Mouse (Mus musculus) embryonic facial prominence, embryonic 13.5 days (tissue): ENCODE data around the gene Nat9. TPM values are rescaled to one million over a fixed set of nuclear protein-coding genes. Genes with fewer than 3 reads are reported as not detected.
A peak's percentile ranks its signal among the peaks of the same experiment; 100 is the strongest.

Experiments used
- ATAC-seq: fragments of 200-750 bp; cut with Nextera tagmentation; 2 replicates; pipeline ENCODE4 v1.8.0; 2017; ENCODE audit warnings: low read depth; ENCODE audit not compliant: insufficient number of reproducible peaks, insufficient read depth, low FRiP score, low TSS enrichment
- H3K27ac ChIP-seq: fragments of 300-500 bp; sonication (generic); 2 replicates; pipeline ENCODE4 v1.5.1; 2015; ENCODE audit warnings: moderate library complexity, mild to moderate bottlenecking, inconsistent platforms
- H3K27me3 ChIP-seq: fragments of 300-500 bp; sonication (generic); 2 replicates; pipeline ENCODE4 v1.6.1; 2015; ENCODE audit warnings: mild to moderate bottlenecking, inconsistent platforms
- H3K36me3 ChIP-seq: fragments of 300-500 bp; sonication (generic); 2 replicates; pipeline ENCODE4 v1.6.1; 2015; ENCODE audit warnings: mild to moderate bottlenecking, inconsistent platforms
- H3K4me1 ChIP-seq: fragments of 300-500 bp; sonication (generic); 2 replicates; pipeline ENCODE4 v1.6.1; 2015; ENCODE audit warnings: inconsistent platforms
- H3K4me2 ChIP-seq: fragments of 300-500 bp; sonication (generic); 2 replicates; pipeline ENCODE4 v1.6.1; 2015; ENCODE audit warnings: moderate library complexity, mild to moderate bottlenecking, inconsistent platforms
- H3K4me3 ChIP-seq: fragments of 300-500 bp; sonication (generic); 2 replicates; pipeline ENCODE4 v1.5.1; 2015; ENCODE audit warnings: mild to moderate bottlenecking, inconsistent platforms
- H3K9ac ChIP-seq: fragments of 300-500 bp; sonication (generic); 2 replicates; pipeline ENCODE4 v1.6.1; 2015; ENCODE audit warnings: mild to moderate bottlenecking, inconsistent platforms
- H3K9me3 ChIP-seq: fragments of 300-500 bp; sonication (generic); 2 replicates; pipeline ENCODE4 v1.6.1; 2016; ENCODE audit warnings: inconsistent platforms
- WGBS: fragments of 180-500 bp; shearing (Covaris S2); methylation state at CpG from one replicate; pipeline ENCODE4 v1.1.7; 2015; ENCODE audit warnings: mixed read lengths; 5-methylcytosine and 5-hydroxymethylcytosine counted together
- polyA plus RNA-seq: library from polyadenylated mRNA; unstranded; fragments of >200 nt; fragmentation: Nextera tagmentation; extraction: Ambion mirVana; gene quantifications from 2 replicates; pipeline ENCODE4 v1.2.1, GENCODE M21; 2015

Gene Nat9
- polyA plus RNA-seq, 1 experiment from 2014 or later = 23.9 TPM

DNA sequence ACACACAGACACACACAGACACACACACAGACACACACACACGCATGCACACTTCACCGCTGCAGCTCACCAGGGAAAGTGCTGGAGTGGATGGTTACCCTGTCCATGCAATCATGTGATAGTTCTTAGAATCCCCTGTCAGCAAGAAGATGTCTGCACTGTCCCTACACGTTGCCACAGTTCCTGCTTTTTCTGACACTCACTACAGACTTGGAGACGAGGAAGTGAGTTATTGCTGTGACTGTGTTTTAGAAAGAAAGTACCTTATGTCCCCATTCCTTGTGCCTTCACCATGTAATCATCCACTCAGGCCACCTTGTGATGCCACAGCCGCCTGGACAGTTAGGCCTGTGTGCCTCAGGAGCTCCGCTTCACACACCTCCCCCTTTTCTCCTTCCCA lies 1.6 kb upstream of the Nat9 start:
- no peak overlapping the region for H3K4me3 ChIP-seq
- H3K4me1 ChIP-seq = peaks cover 18% of the 10 kb centered on the region
- no peak overlapping the region for H3K9ac ChIP-seq
- peaks cover 13% of the 10 kb centered on the region for H3K36me3 ChIP-seq
- WGBS = 90% methylated on average over 6 of the region's 6 CpGs
- no peaks in the 10 kb centered on the region; the same call in 1 of the 2 replicates for H3K27me3 ChIP-seq
- no peak overlapping the region for H3K4me2 ChIP-seq
- ATAC-seq = no peak
- H3K27ac ChIP-seq = no peak overlapping the region
- no peaks in the 10 kb centered on the region for H3K9me3 ChIP-seq

DNA sequence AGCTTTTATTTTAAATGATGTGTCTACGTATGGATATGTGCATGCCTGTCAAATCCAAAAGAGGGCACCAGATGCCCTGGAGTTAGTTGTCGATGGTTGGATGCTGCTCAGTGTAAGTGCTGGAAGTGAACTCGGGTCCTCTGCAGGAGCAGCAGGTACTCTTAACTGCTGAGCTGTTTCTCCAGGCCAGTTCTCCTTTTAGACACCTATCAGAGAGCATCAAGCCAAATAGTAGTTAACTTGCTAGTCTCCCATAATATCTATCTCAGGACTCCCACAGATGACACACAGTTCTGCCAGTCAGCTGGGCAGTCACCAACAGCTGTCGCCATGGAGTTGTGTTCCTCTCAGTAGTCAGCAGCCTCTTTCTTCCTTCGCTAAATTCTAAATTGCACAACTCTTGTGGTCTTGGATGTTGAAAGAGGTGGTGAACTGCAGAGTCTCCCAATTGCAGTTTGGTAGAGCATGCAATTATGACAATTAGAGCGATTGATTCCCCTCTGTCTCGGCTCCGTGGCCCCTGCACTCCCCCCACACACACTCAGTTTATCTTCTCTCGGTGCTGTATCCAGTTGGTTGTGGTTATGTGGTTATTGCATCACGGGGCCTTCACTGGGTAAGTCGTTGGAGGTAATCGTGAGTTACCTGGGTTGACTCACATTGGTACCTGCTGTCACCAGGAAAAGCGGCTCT lies 1.0 kb upstream of the Nat9 start:
- Histone ChIP-seq H3K36me3 (peaks cover 13% of the 10 kb centered on the region), H3K9ac (no peak overlapping the region), H3K27me3 (no peaks in the 10 kb centered on the region; the same call in 1 of the 2 replicates), H3K4me2 (peak overlapping the region; percentile 92; the same call in 1 of the 2 replicates), H3K27ac (no peak overlapping the region), H3K4me3 (no peak overlapping the region), H3K4me1 (peaks cover 18% of the 10 kb centered on the region), H3K9me3 (no peaks in the 10 kb centered on the region)
- no peak for ATAC-seq
- WGBS = 85% methylated on average over 13 of the region's 13 CpGs

DNA sequence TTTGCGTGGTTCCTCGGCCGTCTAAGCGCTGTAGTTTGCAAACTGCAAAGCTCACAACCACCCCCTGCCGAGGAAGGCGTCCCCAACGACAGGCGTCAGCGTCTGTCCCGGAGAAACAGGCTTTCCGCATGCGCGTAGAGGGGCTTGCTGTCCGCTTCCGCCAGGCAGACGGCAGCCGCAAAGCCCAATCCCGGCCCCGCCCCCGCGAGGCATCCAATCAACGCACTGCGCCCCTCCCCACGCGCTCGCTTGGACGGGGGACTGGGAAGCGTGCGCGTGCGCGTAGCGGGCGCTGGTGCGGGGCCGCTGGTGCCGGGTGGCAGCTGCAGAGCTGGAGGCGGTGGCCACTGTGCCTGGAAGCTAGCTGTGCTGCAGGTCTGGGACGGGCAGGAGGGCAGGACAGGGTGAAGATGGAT lies 427 bp downstream of the Nat9 start, which contains the start of gene Tmem104:
TSS of gene Tmem104 (plus strand) at position 264 of the 416 bp plus-strand sequence.
- Histone ChIP-seq H3K27ac (peak within 1 kb of the TSS; percentile 48; the same call in 1 of the 2 replicates), H3K9ac (peak within 1 kb of the TSS; percentile 80), H3K27me3 (no peaks in the 10 kb centered on the region; the same call in 1 of the 2 replicates), H3K9me3 (no peaks in the 10 kb centered on the region), H3K36me3 (peaks cover 13% of the 10 kb centered on the region), H3K4me3 (peak within 1 kb of the TSS; percentile 62), H3K4me2 (peak within 1 kb of the TSS; percentile 92), H3K4me1 (peaks cover 17% of the 10 kb centered on the region)
- WGBS = under 1% methylated on average over 39 of the region's 39 CpGs
- ATAC-seq = peak; percentile 87

DNA sequence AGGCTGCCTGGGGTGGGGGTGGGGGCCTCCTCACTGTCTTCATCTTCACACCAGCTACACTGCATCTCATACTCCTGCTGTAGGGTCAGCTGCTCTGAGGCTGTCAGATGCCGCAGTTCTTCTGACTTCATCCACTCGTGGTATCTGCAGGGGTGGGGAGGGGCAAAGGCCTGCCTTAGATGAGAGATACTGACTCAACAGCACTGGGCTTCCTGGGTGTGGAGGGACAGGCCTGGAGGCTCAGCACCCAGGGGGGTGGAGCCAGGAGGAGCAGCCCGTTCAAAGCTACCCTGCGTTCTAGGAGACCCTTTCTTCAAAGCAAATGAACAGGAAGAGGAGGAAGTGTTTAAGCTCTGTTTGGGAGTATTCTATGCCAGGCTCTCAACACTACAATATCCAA lies 2.7 kb downstream of the Nat9 start:
- H3K27me3 ChIP-seq = no peaks in the 10 kb centered on the region; the same call in 1 of the 2 replicates

DNA sequence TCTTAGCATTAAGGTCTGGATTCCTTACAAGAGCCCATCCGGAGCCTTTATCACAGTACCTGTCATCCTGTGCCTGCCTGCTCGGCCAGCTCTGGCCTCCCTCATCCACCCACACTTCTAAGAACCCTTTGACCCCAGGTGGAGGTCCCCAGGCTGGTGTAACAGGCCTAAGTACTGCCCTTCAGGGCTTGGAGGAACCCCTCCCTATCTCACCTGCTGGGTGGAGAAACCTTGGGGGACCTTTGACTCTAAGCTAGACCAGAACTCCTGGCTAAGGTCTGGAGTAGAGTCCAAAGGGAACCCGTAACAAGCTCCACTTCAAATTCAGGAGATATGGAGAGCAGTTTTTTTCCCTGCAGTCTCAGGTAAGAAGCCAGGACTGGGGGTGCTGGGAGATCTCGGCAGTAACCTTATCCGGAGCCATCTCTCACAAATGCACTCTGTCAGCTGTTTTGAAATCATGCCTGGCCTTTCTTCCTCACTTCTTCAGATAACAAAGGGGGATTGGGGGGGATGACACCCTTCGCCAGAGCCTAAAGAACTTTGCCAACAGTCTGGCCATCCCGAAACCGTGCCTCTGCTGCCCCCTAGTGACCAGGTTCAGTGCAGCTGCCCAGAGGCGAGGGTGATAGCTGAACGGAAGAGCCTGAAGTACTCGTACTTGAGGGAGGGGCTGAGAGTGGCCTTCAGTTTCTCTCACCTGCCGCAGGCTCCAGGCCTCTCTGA lies 5.6 kb downstream of the Nat9 start:
- no peak for ATAC-seq
- 25% methylated on average over 12 of the region's 12 CpGs for WGBS

More for the DNA sequence above, 2.7 kb downstream of the Nat9 start:
- Histone ChIP-seq H3K9me3 (no peaks in the 10 kb centered on the region), H3K4me1 (peaks cover 16% of the 10 kb centered on the region), H3K36me3 (peaks cover 5% of the 10 kb centered on the region; the same call in 1 of the 2 replicates), H3K4me2 (no peak overlapping the region), H3K4me3 (no peak overlapping the region), H3K27ac (no peak overlapping the region), H3K9ac (no peak overlapping the region)
- WGBS = 46% methylated on average over 4 of the region's 4 CpGs
- ATAC-seq = no peak

DNA sequence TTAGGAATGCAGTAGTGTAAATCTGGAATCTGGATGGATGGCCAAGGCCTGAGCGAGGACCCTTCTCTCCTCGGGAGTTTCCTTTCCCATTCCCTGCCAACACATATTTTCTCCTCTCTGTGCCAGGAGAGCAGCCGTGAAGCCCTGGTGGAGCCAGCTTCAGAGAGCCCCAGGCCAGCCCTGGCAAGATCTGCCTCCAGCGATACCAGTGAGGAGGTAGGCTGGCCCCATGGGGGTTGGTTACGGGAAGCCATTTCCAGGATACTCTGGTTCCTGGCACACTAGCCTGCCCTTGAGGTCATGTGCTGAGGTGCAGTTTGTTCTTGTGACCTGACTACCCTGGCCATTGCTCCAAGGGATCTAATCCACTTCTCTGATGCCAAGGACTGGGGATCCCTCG lies 7.8 kb downstream of the Nat9 start:
- Histone ChIP-seq H3K36me3 (no peaks in the 10 kb centered on the region), H3K4me2 (no peak overlapping the region), H3K9ac (no peak overlapping the region), H3K27me3 (peaks cover 13% of the 10 kb centered on the region), H3K9me3 (no peaks in the 10 kb centered on the region), H3K27ac (no peak overlapping the region), H3K4me3 (no peak overlapping the region), H3K4me1 (peaks cover 30% of the 10 kb centered on the region)
- no peak for ATAC-seq
- 70% methylated on average over 6 of the region's 6 CpGs for WGBS

More for the DNA sequence above, 5.6 kb downstream of the Nat9 start:
- Histone ChIP-seq H3K27me3 (no peaks in the 10 kb centered on the region), H3K4me1 (peaks cover 21% of the 10 kb centered on the region), H3K36me3 (no peaks in the 10 kb centered on the region), H3K4me2 (no peak overlapping the region), H3K27ac (no peak overlapping the region), H3K4me3 (no peak overlapping the region), H3K9ac (0 out of 2 replicates have a peak overlapping the region, but pooled peaks have one; percentile 32), H3K9me3 (no peaks in the 10 kb centered on the region)

DNA sequence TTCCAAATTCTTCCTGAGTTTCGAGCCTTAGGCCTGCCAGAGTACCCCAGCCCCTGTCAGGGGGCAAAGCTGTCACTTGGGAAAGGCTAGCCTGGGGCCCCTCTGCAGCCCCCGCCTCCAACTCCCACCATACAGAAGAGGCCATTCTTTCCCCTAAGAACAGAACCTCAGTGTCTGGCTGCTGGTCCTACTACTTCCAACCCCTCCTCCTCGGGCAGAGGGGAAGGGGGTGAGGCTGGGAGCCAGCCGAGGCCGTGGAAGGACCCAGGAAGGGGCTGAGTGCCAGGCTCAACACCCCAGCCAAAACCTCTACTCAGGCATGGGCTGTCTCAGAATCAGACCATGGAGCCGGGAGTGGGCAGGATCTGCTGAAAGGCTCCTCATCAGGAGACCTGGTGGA lies 8.5 kb downstream of the Nat9 start:
- Histone ChIP-seq H3K27ac (no peak overlapping the region), H3K4me3 (no peak overlapping the region), H3K4me1 (peaks cover 37% of the 10 kb centered on the region), H3K9me3 (no peaks in the 10 kb centered on the region), H3K36me3 (no peaks in the 10 kb centered on the region), H3K27me3 (peaks cover 20% of the 10 kb centered on the region), H3K9ac (no peak overlapping the region), H3K4me2 (no peak overlapping the region)
- WGBS = 38% methylated on average over 6 of the region's 6 CpGs
- no peak for ATAC-seq

DNA sequence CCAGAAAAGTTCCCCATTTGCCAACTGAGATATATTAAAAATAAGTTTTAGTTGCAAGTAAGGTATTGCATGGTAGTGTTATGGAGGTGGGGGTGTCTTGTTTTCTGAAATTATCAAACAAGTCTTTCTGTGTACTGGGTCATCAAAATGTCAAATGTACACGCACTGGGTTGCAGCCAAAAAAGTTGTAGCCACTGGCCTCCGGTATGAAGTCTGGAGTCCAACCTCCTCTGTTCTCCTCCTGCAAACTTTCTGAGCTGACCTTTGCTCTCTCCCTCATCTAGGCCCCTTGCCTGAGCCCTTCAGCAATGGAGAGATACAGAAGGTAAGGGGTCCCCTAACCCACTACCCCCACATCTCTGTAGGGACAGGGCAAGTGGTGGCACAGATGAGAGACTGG lies 8.9 kb downstream of the Nat9 start:
- Histone ChIP-seq H3K27me3 (peaks cover 24% of the 10 kb centered on the region), H3K36me3 (no peaks in the 10 kb centered on the region), H3K4me1 (peaks cover 41% of the 10 kb centered on the region), H3K9me3 (no peaks in the 10 kb centered on the region), H3K27ac (no peak overlapping the region), H3K4me3 (no peak overlapping the region), H3K4me2 (no peak overlapping the region), H3K9ac (no peak overlapping the region)
- 57% methylated on average over 2 of the region's 2 CpGs for WGBS
- no peak for ATAC-seq

DNA sequence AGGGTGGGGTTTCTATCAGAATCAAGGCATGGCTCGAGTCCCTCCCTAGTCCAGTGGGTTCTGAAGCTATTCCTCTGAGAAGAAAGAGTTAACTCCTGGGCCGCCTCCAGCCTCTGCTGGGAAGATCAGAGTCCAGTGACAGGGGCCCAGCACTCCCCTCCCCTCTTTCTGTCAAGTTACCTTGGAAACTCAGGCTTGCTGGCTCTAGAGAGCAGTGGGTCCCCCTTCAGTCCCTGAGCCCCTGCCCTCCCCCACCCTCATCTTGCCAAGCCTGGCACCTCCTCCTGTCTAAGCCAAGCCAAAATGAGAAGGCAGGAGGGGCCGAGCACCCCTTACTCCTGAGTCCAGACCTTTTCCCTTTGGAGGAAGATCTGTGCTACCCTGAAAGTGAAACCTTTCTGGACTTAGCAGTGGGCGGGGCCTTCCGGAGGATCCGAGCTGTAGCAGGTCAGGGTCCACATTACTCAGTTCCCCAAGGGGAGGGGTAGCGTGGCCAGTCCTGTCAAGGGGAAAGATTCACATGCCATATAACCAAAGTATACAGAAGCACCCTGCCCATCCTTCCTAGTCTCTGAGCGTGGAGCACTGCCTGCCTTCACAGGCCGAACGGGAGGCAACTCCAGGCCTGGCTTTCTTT lies 10.0 kb downstream of the Nat9 start:
- H3K27ac ChIP-seq = no peak overlapping the region; the same call in 1 of the 2 replicates
- no peak overlapping the region for H3K4me3 ChIP-seq
- H3K9me3 ChIP-seq = no peaks in the 10 kb centered on the region
- H3K4me2 ChIP-seq = 0 out of 2 replicates have a peak overlapping the region, but pooled peaks have one; percentile 2
- H3K36me3 ChIP-seq = no peaks in the 10 kb centered on the region
- WGBS = 39% methylated on average over 10 of the region's 10 CpGs
- no peak for ATAC-seq
- 0 out of 2 replicates have a peak overlapping the region, but pooled peaks have one; percentile 22 for H3K9ac ChIP-seq
- peaks cover 35% of the 10 kb centered on the region for H3K27me3 ChIP-seq
- peaks cover 52% of the 10 kb centered on the region for H3K4me1 ChIP-seq

DNA sequence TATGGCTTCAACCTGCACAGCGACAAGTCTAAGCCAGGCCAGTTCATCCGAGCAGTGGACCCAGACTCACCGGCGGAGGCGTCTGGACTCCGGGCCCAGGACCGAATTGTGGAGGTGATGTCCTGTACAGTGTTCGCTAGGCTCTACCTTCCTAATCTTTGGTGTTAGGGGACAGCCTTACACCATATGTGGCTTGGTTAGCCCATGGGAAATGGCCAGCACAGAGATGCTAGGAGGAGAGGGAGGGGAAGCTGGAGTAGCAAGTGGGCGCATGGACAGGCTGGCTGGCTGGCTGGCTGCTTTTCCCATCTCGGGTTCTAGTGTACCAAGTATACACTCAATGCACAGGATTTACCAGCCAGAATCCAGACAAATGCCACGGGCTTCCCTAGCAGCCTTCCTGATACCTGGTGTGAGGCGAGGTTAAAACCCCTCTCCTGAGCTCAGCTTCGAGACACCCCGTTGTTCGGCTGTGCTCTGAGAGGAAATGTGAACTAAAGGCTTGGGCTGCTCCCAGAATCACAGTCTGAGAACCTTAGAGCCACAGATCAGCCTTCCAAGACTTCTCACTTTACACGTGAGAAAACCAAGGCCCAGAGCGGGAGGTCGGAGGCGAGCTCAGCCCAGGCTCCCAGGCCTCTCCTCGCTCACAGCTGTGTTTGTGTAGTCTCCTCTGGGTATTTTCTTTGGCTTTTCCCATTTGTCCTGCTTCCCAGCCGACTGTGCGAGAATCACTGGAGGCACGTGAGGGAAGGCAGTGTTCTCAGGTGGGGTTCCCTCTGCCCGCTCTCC lies 11.1 kb downstream of the Nat9 start:
- Histone ChIP-seq H3K4me2 (no peak overlapping the region), H3K4me3 (no peak overlapping the region), H3K27me3 (peaks cover 45% of the 10 kb centered on the region), H3K9ac (no peak overlapping the region), H3K4me1 (peaks cover 63% of the 10 kb centered on the region), H3K27ac (peak overlapping the region; percentile 64), H3K36me3 (no peaks in the 10 kb centered on the region), H3K9me3 (no peaks in the 10 kb centered on the region)
- 56% methylated on average over 24 of the region's 24 CpGs for WGBS
- no peak for ATAC-seq
